Mouse (Mus musculus): ENCODE results near the gene Ces2g. TPM values are rescaled to one million over a fixed set of nuclear protein-coding genes. Genes with fewer than 3 reads are reported as not detected.

Gene Ces2g
- 0.33 and 7.1 TPM in 2 replicates for polyA plus RNA-seq (2012; ENCODE audit: low replicate concordance)

DNA sequence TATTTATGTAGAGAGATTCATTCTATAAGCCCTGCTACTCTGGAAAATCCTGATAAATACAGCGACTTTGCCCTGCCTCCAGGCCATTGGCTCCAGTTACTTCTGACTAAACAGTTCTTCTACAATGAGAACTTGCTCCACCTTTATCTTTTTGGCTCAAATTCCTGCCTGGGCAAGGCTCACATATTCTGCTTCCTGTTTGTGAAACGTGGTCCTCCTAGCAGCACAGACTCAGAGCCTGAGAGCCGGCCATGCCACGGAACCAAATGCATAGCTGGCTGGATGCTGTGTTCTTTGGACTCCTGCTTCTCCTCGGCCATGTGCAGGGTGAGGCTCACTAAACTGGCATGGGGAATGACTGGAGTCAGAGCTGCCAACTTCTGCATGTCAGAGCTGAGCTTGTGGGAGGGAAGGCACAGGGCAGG lies at the start of gene Ces2g:
Ces2g (plus strand) TSS at position 182 of the 425 bp plus-strand sequence.

DNA sequence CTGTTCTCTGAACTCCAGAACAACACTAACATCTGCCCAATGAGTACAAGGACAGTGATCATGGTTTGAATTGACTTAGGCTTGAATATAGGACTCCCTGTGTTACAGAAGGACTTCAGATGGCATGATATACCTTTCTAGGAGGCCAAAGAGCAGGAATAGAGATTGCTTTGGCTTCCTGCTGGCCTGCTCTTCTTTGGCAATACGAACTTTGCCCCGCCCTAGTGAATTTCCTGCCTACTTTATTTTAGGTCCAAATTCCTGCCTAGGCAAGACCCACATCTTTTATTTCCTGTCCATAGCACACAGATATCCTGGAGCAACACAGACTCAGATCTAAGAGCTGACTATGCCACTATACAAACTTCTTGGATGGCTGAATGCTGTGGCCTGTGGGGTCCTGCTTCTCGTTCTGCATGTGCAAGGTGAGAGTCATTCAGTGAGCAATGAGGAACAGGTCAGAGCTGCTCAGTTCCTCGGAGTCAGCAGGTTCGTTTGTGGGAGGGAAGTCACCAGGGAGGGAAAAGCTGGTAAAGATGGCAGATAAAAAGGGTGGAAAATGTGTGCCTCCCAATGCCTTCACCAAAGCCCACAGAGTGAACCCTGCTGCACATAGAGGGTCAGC lies 35.4 kb upstream of the Ces2g start, which contains the start of gene Ces2e:
Ces2e (plus strand) TSS at position 289 of the 625 bp plus-strand sequence.

DNA sequence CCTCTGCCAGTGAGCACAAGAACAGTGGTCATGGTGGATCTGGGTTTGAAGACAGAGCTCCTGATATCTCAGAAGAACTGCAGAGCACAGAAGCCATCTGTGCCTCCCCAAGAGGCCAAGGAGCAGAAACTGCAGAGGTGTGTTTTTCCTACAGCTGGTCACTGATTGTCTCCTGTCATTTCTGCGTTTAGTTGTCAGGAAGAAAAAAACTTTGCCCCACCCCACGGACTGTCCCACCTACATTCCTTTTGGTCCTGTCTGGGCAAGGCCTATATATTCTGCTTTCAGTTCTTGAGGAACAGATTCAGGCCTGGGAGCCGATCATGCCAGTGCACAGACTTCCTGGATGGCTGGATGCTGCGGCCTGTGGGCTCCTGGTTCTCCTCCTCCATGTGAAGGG lies 14.5 kb upstream of the Ces2g start, which contains the start of gene Ces2f:
Ces2f (plus strand) TSS at position 301 of the 400 bp plus-strand sequence.

DNA sequence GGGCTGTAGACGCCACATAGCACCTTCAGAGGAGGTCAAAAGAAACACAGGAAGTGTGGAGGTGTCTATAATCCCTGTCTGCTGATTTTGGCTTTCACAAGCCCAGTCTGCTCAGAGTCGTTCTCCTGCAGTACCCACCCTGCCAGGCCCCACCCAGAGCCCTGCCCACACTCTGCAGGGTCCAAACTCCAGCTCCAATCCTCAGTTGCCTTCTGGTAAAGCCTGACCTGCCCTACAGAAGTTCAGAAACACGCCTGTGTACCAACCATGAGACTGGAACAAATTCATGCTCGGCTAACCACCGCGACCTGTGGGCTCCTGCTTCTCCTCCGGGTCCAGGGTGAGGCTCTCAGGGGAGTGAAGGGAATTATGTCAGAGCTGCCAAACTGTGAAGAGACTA lies 39.1 kb downstream of the Ces2g start, which contains the start of gene Ces2h:
Ces2h (plus strand) TSS at position 268 of the 400 bp plus-strand sequence.

Other genes with a start within 250 kb of the Ces2g start
- not detected in 2 replicates for gene Ces2a, start 227.7 kb upstream of the Ces2g start, polyA plus RNA-seq (2012; ENCODE audit: low replicate concordance)
- not detected in 2 replicates for gene Ces2b, start 130.1 kb upstream of the Ces2g start, polyA plus RNA-seq (2012; ENCODE audit: low replicate concordance)
- gene Ces2c, start 114.7 kb upstream of the Ces2g start, polyA plus RNA-seq (2012; ENCODE audit: low replicate concordance): 0.15 and 0.37 TPM in 2 replicates
- gene Ces2e, start 35.5 kb upstream of the Ces2g start, polyA plus RNA-seq (2012; ENCODE audit: low replicate concordance): not detected in 2 replicates
- not detected in 2 replicates for gene Ces2f, start 14.4 kb upstream of the Ces2g start, polyA plus RNA-seq (2012; ENCODE audit: low replicate concordance)
- gene Ces2h, start 39.1 kb downstream of the Ces2g start, polyA plus RNA-seq (2012; ENCODE audit: low replicate concordance): not detected in 2 replicates
- not detected in 2 replicates for gene Ces3a, start 86.9 kb downstream of the Ces2g start, polyA plus RNA-seq (2012; ENCODE audit: low replicate concordance)
- not detected in 2 replicates for gene Ces3b, start 122.0 kb downstream of the Ces2g start, polyA plus RNA-seq (2012; ENCODE audit: low replicate concordance)
- not detected in 2 replicates for gene Ces4a, start 170.1 kb downstream of the Ces2g start, polyA plus RNA-seq (2012; ENCODE audit: low replicate concordance)
- 40.4 and 47.1 TPM in 2 replicates for gene Cbfb, start 209.0 kb downstream of the Ces2g start, polyA plus RNA-seq (2012; ENCODE audit: low replicate concordance)